Mouse (Mus musculus) thymus, adult 18-20 months (tissue): ENCODE data around the gene Piwil4.
"Not testable (repeated sequence)": the region's sequence is repeated elsewhere in the genome, so short reads cannot be mapped to it uniquely, and the experiment has no call there.

Experiments used
- DNase-seq, 2 experiments: peaks; one replicate each; pipeline ENCODE4 v3.0.0; 2022; ENCODE audit warnings: mixed read lengths in 2 of 2

Gene Piwil4

DNA sequence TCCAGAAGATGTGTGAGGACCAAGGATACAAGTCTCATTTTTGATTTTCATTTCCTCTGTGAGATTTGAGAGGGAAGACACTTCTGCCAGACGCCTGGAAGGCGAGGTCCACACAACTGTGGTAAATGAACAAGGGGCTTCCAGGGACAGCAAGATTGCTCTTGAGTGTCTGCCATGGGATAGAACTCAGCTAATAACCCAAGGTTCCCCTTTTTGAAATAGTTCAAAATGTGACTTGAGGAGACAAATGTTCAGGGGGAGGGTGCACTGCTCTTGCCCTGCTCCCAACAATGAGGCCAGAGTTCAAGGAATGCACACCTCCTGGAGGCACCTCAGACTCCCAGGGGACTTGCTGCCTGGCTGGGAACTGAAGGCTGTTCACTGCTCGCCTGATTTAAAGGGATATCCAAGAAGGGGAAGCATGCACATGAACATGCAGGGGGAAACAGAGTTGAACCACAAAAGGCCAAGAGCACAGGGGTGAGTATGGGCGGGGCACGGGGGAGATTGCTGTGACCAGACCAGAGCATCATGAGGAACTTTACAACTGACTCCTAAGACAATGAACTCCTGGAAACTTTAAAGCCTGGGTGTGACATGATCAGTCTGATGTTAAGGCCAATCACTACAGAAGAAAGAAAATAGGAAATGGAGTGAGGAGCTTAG is 15.6 kb downstream of the Piwil4 start:
- no peak for DNase-seq

DNA sequence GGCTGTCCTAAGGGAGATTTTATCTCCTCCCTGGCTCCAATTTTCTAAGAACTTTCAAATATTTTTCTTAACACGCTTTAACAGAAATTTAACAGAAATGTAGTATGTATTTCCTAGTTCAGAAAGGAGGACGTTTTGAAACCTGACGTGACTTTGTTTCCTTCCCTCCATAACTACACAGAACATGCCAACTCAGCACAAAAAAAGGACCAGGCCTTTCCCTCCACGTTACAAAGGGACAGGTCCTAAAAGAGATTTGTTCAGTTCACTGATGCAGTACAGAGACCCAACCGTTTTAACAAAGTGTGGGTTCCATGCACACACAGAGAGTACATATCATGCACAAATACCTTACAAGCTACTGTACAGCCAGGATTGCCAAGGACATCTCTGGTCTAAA is 18.9 kb downstream of the Piwil4 start:
- DNase-seq = no peak

DNA sequence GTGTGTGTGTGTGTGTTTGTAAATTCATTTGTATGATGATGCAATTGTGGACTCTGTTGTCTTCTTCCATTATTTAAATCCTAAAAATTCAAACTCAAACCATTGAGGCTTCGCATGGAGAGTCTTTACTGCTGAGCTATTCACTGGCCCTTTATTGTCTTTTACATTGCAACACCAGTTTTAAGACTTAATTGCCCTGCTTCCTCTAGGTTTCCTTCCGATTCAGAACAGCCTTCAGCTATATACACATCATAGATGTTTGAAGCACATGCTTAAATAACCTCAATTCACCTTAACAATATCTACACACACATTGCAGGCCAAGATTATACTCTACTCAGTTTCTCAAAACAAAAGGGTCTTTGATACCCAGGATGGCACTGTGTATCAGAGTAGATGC is 20.1 kb downstream of the Piwil4 start:
- DNase-seq = no peak

- DNase-seq = no peak
Observed at GRCm38 (mm10) chr9:14718332-14718691, 22.2 kb downstream of the Piwil4 start.

DNA sequence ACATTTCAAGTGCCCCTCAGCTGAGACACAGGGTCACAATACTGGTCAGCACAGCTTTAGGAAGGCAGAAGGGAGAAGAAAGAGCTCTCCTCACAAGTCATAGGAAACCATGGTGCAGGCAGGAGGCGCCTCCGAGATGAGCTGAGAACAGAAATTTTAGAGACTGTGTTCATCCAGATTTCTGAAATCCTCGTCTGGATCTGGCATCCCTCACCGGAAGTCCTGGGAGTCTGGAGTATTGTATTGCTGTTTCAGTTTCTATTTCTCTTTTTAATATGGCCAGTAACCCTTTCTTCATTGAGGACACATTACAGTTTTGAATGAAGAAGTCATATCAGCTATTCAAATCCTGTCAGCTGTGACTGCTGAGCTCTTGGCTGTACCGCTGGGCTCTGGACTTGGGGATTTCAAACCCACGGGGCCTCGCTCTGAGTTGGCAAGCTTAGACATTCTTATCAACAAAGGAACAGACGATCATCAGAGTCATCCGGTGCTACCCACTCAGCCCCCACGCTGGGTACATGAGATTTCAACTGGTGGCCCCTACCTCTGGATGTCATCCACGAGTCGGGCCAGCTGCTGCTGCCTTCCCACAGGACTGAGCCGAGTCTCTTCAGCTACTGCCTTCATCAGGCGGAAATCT is 22.7 kb downstream of the Piwil4 start:
- DNase-seq = no peak

DNA sequence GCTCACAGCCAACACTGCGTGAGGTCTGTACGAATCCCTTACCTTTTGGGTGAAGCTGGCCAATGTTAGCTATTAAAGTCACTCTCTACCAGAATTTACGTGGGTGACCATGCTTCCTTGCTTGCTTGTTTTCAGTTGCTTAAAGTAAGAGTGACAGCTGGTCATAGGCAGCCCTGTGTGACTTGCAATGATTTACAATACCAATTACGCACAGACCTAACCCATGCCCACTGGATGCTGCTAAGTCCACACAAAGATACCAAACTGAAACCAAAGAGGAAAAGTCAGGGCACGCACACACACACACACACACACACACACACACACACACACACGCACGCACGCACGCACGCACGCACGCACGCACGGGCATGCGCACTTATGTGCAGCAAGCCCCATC is 25.3 kb downstream of the Piwil4 start:
- no peak for DNase-seq

GRCm38 (mm10) chr9:14710910-14711309 is 29.6 kb downstream of the Piwil4 start:
- no peak for DNase-seq

- no peak for DNase-seq
Observed at GRCm38 (mm10) chr9:14705321-14706162, 35.0 kb downstream of the Piwil4 start.

GRCm38 (mm10) chr9:14700795-14701194 is 39.7 kb downstream of the Piwil4 start:
- not testable (repeated sequence) for DNase-seq

DNA sequence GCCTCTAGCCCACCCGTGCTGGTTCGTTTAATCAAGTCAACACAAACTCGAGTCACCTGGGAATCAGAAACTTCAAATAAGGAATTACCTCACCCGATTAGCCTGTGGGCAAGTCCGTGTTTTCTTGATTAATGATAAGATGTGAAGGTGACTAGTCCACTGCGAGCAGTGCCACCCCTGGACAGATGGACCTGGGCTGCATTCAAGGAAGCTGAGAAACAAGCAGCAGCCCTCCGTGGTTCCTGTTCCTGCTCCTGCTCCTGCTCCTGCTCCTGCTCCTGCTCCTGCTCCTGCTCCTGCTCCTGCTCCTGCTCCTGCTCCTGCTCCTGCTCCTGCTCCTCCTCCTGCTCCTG is 41.3 kb downstream of the Piwil4 start:
- DNase-seq = no peak

GRCm38 (mm10) chr9:14698582-14699287 is 41.8 kb downstream of the Piwil4 start:
- peak; percentile 44 to 48 for DNase-seq

- DNase-seq = peak in 1 of 2 experiments; percentile 14
Observed at GRCm38 (mm10) chr9:14697903-14698302, 42.6 kb downstream of the Piwil4 start.

- DNase-seq = no peak
Observed at GRCm38 (mm10) chr9:14689376-14690108, 51.0 kb downstream of the Piwil4 start.

- DNase-seq = no peak
Observed at GRCm38 (mm10) chr9:14684363-14684762, 56.2 kb downstream of the Piwil4 start.

DNA sequence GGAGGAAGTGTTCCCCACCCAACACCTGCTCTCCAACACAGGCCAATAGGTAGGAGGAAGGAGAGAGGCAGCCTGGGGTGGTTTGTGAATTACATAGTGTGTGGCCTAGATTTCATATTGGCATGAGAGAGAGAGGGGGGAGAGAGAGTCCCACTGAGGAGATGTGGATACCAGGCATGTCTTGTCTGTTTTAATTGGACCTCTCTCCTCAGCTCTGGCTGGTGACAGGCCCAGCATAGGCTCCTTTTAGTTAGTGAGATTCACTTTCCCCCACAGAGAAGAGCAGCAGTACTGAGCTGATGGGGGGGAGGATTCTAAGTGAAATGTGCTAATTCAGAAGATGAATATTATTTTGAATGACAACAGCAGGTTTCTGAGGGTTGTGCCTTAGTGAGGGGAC is 57.8 kb downstream of the Piwil4 start:
- DNase-seq = no peak

GRCm38 (mm10) chr9:14680584-14680983 is 59.9 kb downstream of the Piwil4 start:
- no peak for DNase-seq

DNA sequence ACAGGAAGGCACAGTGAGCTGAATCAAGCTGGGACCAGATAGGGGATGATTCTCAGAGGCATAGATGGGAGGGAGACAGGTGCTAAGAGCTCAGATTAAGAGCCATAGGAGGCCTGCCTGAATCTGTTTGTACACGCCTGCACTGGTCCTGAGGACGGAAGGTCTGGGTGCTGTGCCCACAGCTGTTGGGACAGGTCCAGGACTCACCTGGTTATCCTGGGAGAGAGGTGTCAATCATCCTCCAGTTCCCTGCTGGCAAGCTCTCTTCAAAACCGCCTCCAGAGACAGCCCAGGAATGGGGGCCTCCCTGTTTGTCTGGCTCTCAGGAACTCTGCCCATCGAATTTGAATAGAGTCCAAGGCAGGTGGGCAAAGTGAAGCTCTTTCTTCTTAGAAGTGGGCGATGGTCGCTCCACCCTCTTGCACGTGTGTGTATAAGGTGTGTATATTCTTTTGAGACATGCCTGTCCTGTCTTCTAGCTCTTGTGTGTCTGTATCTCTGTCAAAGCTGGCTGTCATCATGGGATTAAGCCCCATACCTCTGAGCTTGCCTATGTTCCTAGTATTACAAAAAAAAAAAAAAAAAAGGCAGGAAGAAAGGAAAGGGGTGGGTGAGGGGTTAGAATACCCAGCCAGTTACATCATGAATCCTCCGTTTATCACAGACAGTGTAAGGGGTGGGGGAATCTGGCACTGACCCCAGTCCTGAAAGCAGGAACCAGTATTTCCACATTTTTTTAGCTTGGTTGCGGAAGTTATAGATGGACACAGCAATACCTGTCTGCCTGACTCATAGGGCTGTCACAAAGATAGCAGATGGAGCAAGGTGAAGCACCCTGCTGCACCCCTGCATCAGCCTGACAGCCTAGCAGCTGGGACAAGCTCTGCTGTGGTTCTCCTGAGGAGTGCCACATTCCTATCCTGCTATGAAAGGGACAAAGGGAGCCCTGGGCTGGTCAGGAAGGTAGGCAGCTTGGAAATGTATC is 64.5 kb downstream of the Piwil4 start:
- DNase-seq = no peak

DNA sequence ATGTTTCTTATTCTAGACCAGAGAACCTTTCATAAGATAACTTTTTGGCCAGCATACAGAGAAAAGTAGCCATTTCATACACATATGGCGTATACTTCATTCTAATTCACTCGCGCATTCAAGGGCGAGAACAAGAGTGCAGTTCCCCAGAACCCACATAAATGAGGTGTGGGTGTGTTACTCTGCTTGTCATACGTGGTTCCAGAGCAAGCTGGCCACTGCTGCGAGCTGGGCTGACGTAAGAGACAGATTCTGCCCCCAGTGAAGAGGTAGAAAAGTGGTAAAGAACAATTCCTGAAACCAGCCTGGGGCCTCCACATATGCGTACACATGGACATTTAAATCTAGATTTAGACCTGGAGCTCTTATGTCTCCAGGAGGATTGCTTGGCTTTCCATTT is 66.0 kb downstream of the Piwil4 start:
- no peak for DNase-seq

DNA sequence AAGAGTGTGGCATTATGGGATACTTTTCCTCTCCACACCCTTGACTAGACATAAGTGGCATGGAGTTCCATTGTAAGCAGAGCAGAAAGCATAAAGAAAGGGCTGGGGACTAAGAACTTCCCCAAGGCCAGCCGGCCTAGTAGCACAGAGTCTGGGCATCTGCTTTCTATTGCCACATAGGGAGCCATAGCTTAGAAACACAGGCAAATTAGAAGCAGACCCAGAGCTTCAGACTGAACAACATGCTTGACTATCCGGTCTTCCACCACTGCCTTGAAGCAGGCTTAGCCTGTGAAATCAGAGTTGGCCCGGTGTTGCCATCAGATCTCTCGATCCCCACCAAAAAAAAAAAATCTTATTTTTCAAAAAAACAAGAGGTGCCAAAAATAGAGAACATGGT is 67.4 kb downstream of the Piwil4 start:
- no peak for DNase-seq

DNA sequence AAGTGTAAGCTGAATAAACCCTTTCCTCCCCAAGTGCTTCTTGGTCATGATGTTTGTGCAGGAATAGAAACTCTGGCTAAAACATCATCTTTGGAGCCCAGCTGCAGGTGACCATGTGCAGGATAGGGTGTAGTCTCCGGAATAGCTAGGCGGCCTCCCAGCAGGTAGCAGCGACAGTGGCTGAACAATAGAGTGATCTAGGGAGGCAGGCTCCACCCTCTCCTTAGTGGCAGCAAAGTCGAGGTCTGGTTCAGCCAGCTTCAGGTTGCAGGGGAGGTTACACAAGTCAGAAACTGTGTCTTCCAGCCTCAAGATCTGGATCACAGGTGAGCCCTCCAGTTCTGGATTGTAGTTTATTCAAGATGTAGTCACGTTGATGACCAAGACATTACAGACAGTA is 68.6 kb downstream of the Piwil4 start:
- DNase-seq = not testable (repeated sequence)

- DNase-seq = no peak
Observed at GRCm38 (mm10) chr9:14668382-14668781, 72.2 kb downstream of the Piwil4 start.
